Mouse (Mus musculus): ENCODE data around the gene Hspb9. TPM values are rescaled to one million over a fixed set of nuclear protein-coding genes. Genes with fewer than 3 reads are reported as not detected.

Gene Hspb9
- total RNA-seq, 1 experiment from 2014 or later = not detected

GRCm38 (mm10) chr11:100705095-100705747 is 8.4 kb upstream of the Hspb9 start:
- no peak for DNase-seq

- DNase-seq = no peak
Observed at GRCm38 (mm10) chr11:100709201-100709810, 4.3 kb upstream of the Hspb9 start.

- no peak for DNase-seq
Observed at GRCm38 (mm10) chr11:100710528-100710927, 3.1 kb upstream of the Hspb9 start.

- no peak for DNase-seq
Observed at GRCm38 (mm10) chr11:100710977-100711376, 2.7 kb upstream of the Hspb9 start.

GRCm38 (mm10) chr11:100711783-100712615 is 1.7 kb upstream of the Hspb9 start, which contains the start of gene Kat2a:
TSS of gene Kat2a (minus strand) at chr11:100712465.
- DNase-seq = peak; percentile 93

GRCm38 (mm10) chr11:100713174-100713573 is 476 bp upstream of the Hspb9 start:
- DNase-seq = no peak

- DNase-seq = peak; percentile 89
Observed at GRCm38 (mm10) chr11:100714534-100714915, 875 bp downstream of the Hspb9 start.

- DNase-seq = no peak
Observed at GRCm38 (mm10) chr11:100714948-100715347, 1.3 kb downstream of the Hspb9 start.

- DNase-seq = no peak
Observed at GRCm38 (mm10) chr11:100716649-100717048, 3.0 kb downstream of the Hspb9 start.

GRCm38 (mm10) chr11:100718462-100718861 is 4.8 kb downstream of the Hspb9 start:
- DNase-seq = no peak

- no peak for DNase-seq
Observed at GRCm38 (mm10) chr11:100718866-100719265, 5.2 kb downstream of the Hspb9 start.

- no peak for DNase-seq
Observed at GRCm38 (mm10) chr11:100719312-100719711, 5.7 kb downstream of the Hspb9 start.

GRCm38 (mm10) chr11:100719893-100720292 is 6.2 kb downstream of the Hspb9 start:
- no peak for DNase-seq

GRCm38 (mm10) chr11:100720345-100720744 is 6.7 kb downstream of the Hspb9 start:
- no peak for DNase-seq

- DNase-seq = no peak
Observed at GRCm38 (mm10) chr11:100721254-100721653, 7.6 kb downstream of the Hspb9 start.

GRCm38 (mm10) chr11:100721776-100722492 is 8.3 kb downstream of the Hspb9 start:
- no peak for DNase-seq

GRCm38 (mm10) chr11:100722493-100723028 is 8.9 kb downstream of the Hspb9 start:
- DNase-seq = no peak

- DNase-seq = no peak
Observed at GRCm38 (mm10) chr11:100724919-100725512, 11.4 kb downstream of the Hspb9 start.

GRCm38 (mm10) chr11:100727201-100727600 is 13.6 kb downstream of the Hspb9 start:
- DNase-seq = no peak

- DNase-seq = no peak
Observed at GRCm38 (mm10) chr11:100728601-100729000, 15.0 kb downstream of the Hspb9 start.

GRCm38 (mm10) chr11:100729976-100730375 is 16.3 kb downstream of the Hspb9 start:
- DNase-seq = no peak

Data from adrenal gland, postnatal 14 days (tissue).